Mouse (Mus musculus) heart, postnatal 0 days (tissue): ENCODE results near the gene Socs1.

Experiments used
- CTCF ChIP-seq: IDR thresholded peaks from 2 replicates; pipeline ENCODE4 v1.5.1; 2016; ENCODE audit warnings: antibody characterized with exemption, control low read depth, low read depth
- EP300 ChIP-seq: IDR thresholded peaks from 2 replicates; pipeline ENCODE4 v1.6.1; 2016; ENCODE audit warnings: antibody characterized with exemption, low read depth

GRCm38 (mm10) chr16:10777579-10778160 lies 7.7 kb downstream of the Socs1 start:
- TF ChIP-seq CTCF (no peak), EP300 (no peak)
